In the genomic region with DNA sequence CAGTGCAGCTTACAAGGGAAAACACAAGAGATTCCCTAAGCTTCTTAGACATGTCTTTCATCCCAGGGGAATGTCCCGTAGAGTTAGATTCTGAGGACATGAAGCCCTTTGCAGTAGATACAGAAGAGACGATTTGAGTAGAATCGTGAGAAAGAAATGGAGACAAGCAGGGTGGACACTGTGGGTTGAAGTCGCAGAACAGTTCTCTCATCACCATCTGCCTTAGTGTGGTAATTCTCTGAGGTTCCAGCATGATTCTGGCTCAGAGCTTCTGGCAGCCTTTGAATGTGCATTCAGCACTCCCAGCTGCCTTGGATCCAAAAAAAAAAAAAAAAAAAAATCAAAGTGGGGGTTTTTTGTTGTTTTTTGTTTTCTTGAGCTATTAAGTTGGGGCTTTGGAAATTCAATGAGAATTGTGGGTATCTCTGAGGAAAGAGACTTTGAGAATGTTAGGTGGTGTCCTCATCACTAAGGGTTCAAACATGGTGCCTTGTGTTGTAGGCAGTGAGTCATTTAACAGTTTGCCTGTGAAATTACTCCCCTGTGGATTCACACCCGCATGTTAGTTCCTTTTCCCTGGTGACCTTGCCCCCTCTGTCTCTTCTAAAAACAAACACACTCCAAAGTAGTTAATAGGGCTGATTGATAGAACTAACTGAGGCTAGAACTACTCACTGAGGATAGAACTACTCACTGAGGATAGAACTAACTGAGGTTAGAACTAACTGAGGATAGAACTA, we compare ENCODE assay signal across 23 mouse cellular contexts. TPM values are rescaled to one million over a fixed set of nuclear protein-coding genes. Genes with fewer than 3 reads are reported as not detected.
DNase-seq lines count a peak whose midpoint lies in the region; TF ChIP-seq lines count a peak whose summit lies in the region.
"Had no signal": no experiment of that assay in that cellular context is flagged by ENCODE, and none has a peak within 500 bp of the region (broad histone marks: within the 10 kb centered on the region; RNA-seq: fewer than 3 reads in every experiment).

No protein-coding gene starts in this region.

- peak; percentile 38 to 64 for DNase-seq in frontal cortex, adult 2 months (ENCODE audit: extremely low spot score in 1 of 2, low spot score in 1 of 2)
- no peak for DNase-seq in frontal cortex, postnatal 25 days (ENCODE audit: low spot score in 2 of 2)
- peak; percentile 12 for DNase-seq in left cerebral cortex, adult 11 months (ENCODE audit: low spot score)
- DNase-seq in left cerebral cortex, adult 2 months (ENCODE audit: extremely low spot score in 1 of 2, low spot score in 2 of 2): no peak
- peak; percentile 27 for DNase-seq in adipocyte (ENCODE audit: low spot score)
- DNase-seq in left cerebral cortex, postnatal 36 days (ENCODE audit: low spot score in 2 of 2): peak; percentile 25 to 27
- DNase-seq in thymus, postnatal 25 days: no peak
- no peak for DNase-seq in kidney, adult 9 months
- DNase-seq: cerebellum, adult 9-10 months; gastrocnemius, postnatal 14 days; heart, adult 18-20 months; kidney, postnatal 4 days; liver, postnatal 0 days; lung, postnatal 10 days had no signal

- H3K4me3 ChIP-seq in left cerebral cortex, adult 2 months: no peak overlapping the region
- H3K4me3 ChIP-seq: embryonic facial prominence, embryonic 13.5 days; forebrain, embryonic 15.5 days; heart, embryonic 13.5 days; hindbrain, embryonic 15.5 days; kidney, embryonic 15.5 days; limb, embryonic 10.5 days; midbrain, embryonic 13.5 days; neural tube, embryonic 13.5 days had no signal

- no peak for TF ChIP-seq CTCF in left cerebral cortex, adult 2 months (IDR thresholded peaks at IDR 0.05)

- no peak overlapping the region for H3K27ac ChIP-seq in left cerebral cortex, adult 2 months
- H3K27ac ChIP-seq: embryonic facial prominence, embryonic 13.5 days; forebrain, embryonic 15.5 days; heart, embryonic 13.5 days; hindbrain, embryonic 15.5 days; kidney, embryonic 15.5 days; limb, embryonic 10.5 days; midbrain, embryonic 13.5 days; neural tube, embryonic 13.5 days had no signal

- intact Hi-C loops in left cerebral cortex, adult 2 months (cut with DNase I): loop anchor here (5.0 kb wide), 1 partner anchor 44 kb away; a partner anchor contains a TSS
- intact Hi-C loops in left cerebral cortex, postnatal 36 days (cut with DNase I): loop anchor here (5.0 kb wide), 1 partner anchor 34 kb away; no protein-coding TSS in a partner anchor

RNA-seq across cellular contexts. Expression of a gene that starts 33.0 kb away (rescaled TPM):
- polyA plus RNA-seq in frontal cortex, adult 2 months (2012; rRNA removed): 38.6 and 40.2 TPM in 2 replicates
- total RNA-seq in left cerebral cortex, adult 2 months (2021): 10 to 100 TPM; 62.0 to 75.0 TPM
- total RNA-seq in left cerebral cortex, postnatal 36 days (2021): 10 to 100 TPM; 66.5 to 67.7 TPM

RNA-seq across cellular contexts. Expression of a gene that starts 43.0 kb away (rescaled TPM):
- 2.0 and 2.5 TPM in 2 replicates for polyA plus RNA-seq in frontal cortex, adult 2 months (2012; rRNA removed)
- 1 to 10 TPM; 2.6 to 2.7 TPM for total RNA-seq in left cerebral cortex, adult 2 months (2021)
- 1 to 10 TPM; 2.1 to 2.3 TPM for total RNA-seq in left cerebral cortex, postnatal 36 days (2021)
- total RNA-seq: megakaryocyte progenitor cell, adult 5-6 weeks had no signal

Comparison
In these comparisons a context has a peak if more than half of its experiments do, and no peak if none do; other contexts are left out.
1. DNase-seq: peak in frontal cortex, adult 2 months (2 of 2), left cerebral cortex, adult 11 months (single experiment), adipocyte (single experiment) and left cerebral cortex, postnatal 36 days (2 of 2); none in frontal cortex, postnatal 25 days (0 of 2), left cerebral cortex, adult 2 months (0 of 2), thymus, postnatal 25 days (single experiment) and kidney, adult 9 months (single experiment).